Mouse (Mus musculus) cerebellum, adult 8-10 months (tissue): Measurements from ENCODE around the gene Plekha7.

Source experiments
- DNase-seq: peaks from one replicate; pipeline ENCODE4 v3.0.0; 2022

Gene Plekha7

GRCm38 (mm10) chr7:116182451-116182850 lies 125.7 kb downstream of the Plekha7 start:
- DNase-seq = peak; percentile 6

GRCm38 (mm10) chr7:116181444-116181946 lies 126.7 kb downstream of the Plekha7 start:
- no peak for DNase-seq

- no peak for DNase-seq
Observed at GRCm38 (mm10) chr7:116178916-116179315, 129.3 kb downstream of the Plekha7 start.

- no peak for DNase-seq
Observed at GRCm38 (mm10) chr7:116172774-116173173, 135.4 kb downstream of the Plekha7 start.

- no peak for DNase-seq
Observed at GRCm38 (mm10) chr7:116169426-116169825, 138.8 kb downstream of the Plekha7 start.

GRCm38 (mm10) chr7:116168224-116168623 lies 140.0 kb downstream of the Plekha7 start:
- no peak for DNase-seq

GRCm38 (mm10) chr7:116164232-116164631 lies 143.9 kb downstream of the Plekha7 start:
- no peak for DNase-seq

- peak; percentile 26 for DNase-seq
Observed at GRCm38 (mm10) chr7:116161544-116161943, 146.6 kb downstream of the Plekha7 start.

GRCm38 (mm10) chr7:116156894-116157143 lies 151.4 kb downstream of the Plekha7 start:
- DNase-seq = no peak

GRCm38 (mm10) chr7:116156072-116156893 lies 151.9 kb downstream of the Plekha7 start:
- no peak for DNase-seq

GRCm38 (mm10) chr7:116153781-116154368 lies 154.3 kb downstream of the Plekha7 start:
- no peak for DNase-seq

GRCm38 (mm10) chr7:116149568-116149967 lies 158.6 kb downstream of the Plekha7 start:
- DNase-seq = no peak

GRCm38 (mm10) chr7:116147114-116147513 lies 161.1 kb downstream of the Plekha7 start:
- no peak for DNase-seq

- no peak for DNase-seq
Observed at GRCm38 (mm10) chr7:116145030-116145429, 163.1 kb downstream of the Plekha7 start.

- no peak for DNase-seq
Observed at GRCm38 (mm10) chr7:116137671-116138070, 170.5 kb downstream of the Plekha7 start.

GRCm38 (mm10) chr7:116137149-116137548 lies 171.0 kb downstream of the Plekha7 start:
- no peak for DNase-seq

GRCm38 (mm10) chr7:116134413-116135292 lies 173.5 kb downstream of the Plekha7 start:
- DNase-seq = no peak

- peak; percentile 70 for DNase-seq
Observed at GRCm38 (mm10) chr7:116132078-116132477, 176.1 kb downstream of the Plekha7 start.

- DNase-seq = no peak
Observed at GRCm38 (mm10) chr7:116131390-116131789, 176.8 kb downstream of the Plekha7 start.

GRCm38 (mm10) chr7:116129374-116129773 lies 178.8 kb downstream of the Plekha7 start:
- no peak for DNase-seq

GRCm38 (mm10) chr7:116128286-116128685 lies 179.9 kb downstream of the Plekha7 start:
- DNase-seq = no peak

- no peak for DNase-seq
Observed at GRCm38 (mm10) chr7:116127052-116127451, 181.1 kb downstream of the Plekha7 start.

GRCm38 (mm10) chr7:116125671-116126070 lies 182.5 kb downstream of the Plekha7 start:
- DNase-seq = no peak
